Mouse (Mus musculus) hindlimb bud, embryonic 11.5 days (tissue): ENCODE measurements at regions not wholly inside any gene's neighbourhood (a gene's known extent, or its start where the extent isn't known, plus 50 kb on each side); places are given as distances from the start of the nearest gene placed in this dataset.

Experiments used
- DNase-seq: peaks from one replicate; pipeline ENCODE4 v3.0.0-alpha.2; 2012; ENCODE audit warnings: low read depth, low spot score; ENCODE audit errors: extremely low spot score

DNA sequence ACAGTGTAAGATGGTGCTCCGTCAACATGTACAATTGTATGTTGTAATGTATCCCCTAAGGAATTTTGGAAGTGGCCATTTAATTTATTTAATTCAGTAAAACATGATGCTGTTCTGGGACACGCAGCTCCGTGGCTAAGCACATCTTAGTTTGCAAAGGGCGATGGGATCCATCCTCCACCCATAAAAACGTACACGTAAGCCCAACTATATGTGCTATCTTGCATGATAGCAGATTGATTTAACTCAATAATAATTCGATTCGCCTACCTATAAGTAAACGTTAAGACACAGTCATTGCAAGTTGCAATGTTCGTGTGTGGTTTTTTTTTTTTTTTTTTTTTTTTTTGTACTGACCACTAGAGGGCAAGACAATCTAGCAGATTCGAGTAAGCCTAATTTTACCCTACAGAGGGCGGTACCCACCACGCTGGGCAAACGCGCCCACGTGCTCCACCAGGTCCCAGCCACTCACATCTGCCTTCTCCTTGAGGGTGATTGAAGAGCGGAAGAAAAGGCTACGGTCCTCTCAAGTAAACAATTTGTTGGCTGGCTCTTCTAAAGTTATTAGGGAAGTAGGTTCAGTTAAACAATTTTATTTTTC lies 240.8 kb upstream of the Lrig3 start:
- DNase-seq = no peak

DNA sequence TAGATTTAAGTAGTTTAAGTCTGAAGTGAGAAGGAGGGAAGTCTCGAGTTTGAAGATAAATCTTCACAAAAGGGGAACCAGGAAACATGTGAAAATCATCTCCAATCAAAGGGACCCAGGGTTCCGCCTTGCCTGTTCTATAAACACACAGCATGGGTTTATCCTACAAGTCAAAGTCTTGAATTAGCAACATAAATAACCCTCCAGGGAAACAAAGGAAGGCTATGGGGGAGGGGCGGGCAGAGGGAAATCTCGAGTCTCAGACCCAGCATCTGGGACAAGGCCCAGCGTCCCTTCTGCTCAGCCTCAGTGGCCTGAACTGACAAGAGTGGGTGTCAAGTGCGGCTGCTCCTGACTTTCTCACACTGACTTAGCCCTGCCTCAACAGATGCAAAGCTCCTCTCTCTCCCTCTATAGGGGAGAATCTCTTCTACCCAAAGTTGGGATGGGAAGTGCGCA lies 240.3 kb upstream of the Lrig3 start:
- peak; percentile 84 for DNase-seq

DNA sequence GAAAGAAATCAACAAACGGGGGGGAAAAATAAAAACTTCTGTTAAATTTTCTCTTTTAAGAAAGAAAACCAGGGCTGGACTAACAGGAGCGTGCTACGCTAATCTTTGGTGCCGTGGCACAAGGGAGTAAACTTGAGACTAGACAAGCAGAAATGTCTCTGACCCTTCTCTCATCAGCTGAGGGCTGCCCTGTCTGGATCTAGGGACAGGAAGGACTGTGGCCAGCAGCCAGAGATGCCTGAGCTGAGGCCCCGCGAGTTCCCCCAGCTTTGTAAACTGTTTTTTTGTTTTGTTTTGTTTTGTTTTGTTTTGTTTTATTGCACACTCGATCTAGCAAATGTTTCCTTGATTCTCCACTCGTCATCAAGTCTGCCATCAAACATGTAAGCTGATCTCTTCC lies 239.4 kb upstream of the Lrig3 start:
- no peak for DNase-seq

DNA sequence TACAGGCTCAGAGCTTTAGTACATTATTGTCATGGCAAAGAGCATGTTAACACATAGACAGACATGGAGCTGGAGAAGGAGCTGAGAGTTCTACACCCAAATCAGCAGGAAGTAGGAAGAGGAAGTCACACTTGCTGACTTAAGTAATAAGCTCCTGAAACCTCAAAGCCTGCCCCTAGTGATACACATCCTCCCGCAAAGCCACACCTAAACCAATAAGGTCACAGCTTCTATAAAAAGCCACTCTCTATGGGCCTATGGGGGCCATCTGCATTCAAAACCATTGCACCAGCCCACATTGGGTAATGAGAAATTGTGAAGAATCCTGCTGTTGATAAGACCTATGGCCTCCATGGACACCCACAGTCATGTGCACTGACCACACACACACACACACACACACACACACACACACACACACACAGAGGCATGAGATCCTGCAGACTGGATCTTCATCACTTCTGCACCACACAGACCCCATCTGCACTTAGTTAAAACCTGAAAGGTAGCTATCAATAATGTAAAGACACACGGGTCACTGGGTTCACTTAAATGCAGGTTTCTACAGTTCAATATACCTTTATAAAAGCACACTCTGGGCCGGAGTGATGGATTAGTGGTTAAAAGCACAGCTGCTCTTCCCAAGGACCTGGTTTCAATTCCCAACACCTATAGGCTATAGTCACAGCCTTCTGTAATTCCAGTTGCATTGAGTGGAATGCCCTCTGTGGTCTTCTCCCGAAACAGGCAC lies 230.0 kb upstream of the Lrig3 start:
- DNase-seq = no peak

DNA sequence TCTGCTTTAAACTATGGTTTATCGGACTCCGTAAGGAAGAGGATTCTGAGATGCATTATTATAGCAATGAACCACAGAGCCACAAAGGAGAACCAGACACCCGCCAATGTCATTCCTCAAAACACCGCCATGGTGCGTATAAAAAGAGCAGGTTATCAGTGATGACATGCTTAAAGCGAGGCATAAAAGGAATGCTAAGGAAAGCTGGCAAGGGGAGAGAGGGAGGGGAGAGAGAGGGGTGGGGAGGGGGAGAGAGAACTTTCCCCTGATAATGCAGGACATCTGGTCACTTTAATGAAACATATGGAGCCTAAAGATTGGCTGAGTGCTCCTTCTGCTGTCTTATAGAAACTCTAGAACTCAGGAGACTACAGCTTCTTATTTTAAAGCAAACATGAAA lies 222.8 kb upstream of the Lrig3 start:
- DNase-seq = no peak

DNA sequence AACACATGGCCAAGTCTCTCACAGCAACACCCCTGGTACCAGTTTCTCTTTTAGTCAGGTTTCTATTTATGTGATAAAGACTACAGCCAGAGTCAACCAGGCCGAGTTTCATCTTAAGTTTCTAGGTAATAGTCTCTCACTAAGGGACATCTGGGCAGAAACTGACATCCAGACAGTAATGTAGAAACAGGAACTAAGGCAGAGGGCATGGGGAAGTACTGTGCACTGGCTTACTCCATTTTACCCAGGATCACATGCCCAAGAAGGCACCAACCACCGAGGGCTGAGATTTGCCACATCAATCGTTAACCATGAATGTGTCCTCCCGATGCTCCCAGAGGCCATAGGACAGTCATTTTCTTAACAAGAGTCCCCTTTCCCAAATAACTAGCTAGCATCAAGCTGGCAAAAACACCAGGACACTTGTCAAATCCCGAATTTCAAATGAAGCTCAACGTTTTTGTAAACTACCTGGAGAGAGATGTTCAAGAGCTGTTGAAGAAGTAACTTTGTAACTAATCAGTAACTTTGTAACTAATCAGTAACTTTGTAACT lies 216.9 kb upstream of the Lrig3 start:
- DNase-seq = no peak

DNA sequence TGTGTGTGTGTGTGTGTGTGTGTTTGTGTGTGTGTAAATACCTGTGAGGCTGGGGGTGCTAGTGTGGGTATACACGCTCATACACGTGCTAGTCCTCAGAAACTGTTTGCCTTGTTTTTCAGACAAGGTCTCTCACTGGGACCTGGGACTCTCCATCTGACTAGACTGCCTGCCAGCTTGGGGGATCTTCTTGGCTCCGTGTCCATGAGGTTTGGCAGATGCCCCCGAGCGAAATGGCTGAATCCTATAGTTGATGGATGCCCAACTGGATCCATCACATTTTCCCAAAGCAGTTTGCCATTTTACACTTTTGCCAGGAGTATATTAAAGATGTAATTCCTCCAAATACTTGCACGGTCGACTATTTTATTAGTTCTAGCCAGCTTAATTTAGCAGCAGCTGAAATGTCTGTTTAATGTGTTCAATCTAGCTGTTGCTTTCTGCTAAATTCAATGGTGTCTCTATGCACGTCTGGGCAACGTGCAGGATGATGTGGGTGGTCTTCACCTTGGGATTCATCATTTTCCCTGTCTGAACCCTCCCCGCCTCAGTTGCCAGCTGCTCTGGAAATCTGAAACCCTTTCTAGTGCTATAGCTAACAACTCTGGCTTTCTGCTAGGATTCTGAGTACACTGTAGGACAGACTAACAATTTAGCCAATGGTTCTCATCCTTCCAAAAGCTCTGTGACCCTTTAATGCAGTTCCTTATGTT lies 213.3 kb upstream of the Lrig3 start:
- no peak for DNase-seq

DNA sequence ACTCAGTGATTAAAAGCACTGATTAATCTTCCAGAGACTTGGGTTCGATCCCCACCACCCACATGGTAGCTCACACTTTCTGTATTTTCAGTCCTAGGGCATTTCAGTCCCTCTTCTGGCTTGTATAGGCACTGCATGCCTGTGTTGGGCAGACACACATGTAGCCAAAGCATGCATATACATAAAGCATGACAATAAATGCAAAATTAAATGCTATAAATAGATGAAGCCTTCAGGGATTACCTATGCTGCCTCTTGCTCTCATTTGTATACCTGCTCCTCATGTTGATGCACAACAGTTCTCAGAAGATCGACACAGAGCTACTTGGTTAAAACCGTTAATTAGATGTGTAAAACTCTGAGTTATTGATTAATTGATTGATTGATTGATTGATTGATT lies 206.8 kb upstream of the Lrig3 start:
- no peak for DNase-seq

DNA sequence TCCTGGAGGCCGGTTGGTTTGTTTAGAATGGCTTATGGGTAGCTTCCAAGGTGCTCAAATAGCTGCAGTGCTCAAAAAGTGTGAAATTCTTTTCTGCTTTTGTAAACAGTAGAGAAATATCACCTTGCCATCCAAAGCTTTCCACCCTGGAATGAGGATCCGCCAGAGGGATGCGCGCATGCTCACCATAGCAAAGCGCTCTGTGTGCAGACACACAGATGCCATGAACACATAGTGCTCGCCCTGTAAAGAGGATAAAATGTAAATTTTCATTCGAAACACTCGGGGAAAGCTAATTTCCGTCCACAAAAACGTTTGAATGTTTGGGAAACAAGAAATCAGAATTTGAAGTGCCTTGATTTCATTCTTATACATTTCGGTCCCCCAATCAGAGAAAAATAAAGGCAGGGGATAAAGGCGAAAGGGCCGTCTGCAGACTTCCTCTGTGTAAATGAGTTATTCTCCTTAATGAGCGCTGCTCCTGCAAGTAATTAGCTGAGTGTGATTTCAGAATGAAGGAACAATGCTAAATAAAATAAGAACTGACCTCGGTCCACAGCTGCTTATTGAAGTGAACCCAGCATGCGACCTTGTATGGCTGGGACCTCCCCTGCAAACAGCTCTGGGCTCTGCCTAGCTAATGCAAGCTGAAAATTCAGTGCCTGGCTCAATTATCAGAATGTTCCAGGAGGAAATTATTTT lies 203.4 kb upstream of the Lrig3 start:
- DNase-seq = no peak

DNA sequence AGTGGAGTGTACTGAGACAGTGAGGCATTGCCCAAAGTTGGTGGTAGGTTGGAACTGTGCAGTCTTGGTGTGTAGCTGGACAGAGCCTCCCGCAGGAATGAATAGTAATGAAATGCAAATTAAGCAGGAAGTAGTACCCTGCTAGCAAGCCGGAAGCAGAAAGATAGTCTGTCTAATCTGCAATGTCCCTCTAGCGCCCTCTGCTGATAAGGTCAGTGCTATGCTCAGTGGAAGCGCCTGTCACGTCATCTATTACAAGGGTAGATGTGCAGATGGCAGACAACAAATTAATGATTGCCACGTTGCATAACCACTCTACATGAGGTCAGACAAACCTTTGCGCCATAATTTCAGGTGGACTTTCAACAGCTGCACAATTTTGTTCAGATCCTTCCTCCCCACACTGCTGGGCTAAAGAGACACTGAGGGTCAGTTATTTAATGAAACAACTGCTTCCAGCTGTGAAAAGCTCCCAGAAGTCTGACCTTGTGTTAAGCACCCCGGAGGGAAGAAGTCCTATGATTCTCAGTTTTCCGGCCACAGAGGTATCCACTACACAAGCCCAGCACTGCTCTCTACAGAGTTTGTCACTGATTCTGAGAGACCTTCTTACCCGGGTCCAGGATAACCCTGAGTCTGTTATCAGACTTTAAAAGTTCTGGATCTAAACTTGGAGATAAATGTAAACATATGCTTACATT lies 201.4 kb upstream of the Lrig3 start:
- DNase-seq = no peak

DNA sequence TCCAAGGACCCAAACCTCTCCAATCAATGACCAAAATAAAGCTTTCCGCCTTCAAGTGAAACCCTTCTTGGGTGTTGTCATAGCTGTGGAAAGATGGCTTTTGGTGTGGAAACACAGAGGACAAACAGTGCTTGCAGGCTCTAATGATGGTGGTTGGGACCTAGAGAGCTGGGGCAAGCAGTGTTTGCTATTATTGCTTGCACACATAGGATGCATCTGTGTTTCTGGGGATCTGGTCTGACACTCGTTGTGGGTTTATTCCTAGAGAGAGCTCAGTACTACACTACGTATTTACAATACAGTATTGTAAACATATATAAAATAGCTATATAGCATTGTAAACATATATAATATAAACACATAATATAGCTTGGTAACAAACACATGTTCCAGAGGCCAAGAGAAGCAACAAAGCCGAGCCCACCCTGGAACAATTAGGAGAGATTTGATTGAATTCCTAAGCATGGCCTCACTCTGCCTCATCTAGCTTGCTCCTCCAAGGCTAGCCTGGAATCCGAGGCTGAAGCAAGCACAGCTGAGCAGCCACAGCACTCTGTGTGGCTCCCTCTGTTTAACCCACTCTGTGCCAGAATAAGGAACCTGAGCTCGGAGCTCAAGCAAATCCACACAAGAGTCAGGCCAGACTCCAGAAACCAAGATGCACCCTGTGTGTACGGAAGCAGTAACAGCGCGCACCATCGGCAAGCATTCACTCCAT lies 200.7 kb upstream of the Lrig3 start:
- DNase-seq = no peak

DNA sequence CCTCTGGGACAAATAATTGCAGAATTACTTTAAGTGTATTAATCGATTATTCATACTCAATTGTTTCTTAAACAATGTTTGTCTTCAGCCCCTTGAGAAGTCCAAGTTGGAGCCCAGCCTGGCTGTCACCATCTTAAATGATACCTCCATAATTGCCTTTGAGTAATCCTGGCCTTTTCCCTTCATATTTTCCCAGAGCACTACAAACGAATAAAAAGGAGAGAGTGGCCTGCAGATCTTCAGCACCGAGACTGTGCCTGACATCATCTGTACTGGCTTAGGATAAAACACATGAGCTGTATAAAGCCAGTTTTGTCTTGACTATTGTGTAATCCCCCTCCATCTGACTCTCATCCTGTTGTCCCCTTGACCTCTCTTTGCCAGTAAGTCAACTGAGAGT lies 197.7 kb upstream of the Lrig3 start:
- DNase-seq = no peak

DNA sequence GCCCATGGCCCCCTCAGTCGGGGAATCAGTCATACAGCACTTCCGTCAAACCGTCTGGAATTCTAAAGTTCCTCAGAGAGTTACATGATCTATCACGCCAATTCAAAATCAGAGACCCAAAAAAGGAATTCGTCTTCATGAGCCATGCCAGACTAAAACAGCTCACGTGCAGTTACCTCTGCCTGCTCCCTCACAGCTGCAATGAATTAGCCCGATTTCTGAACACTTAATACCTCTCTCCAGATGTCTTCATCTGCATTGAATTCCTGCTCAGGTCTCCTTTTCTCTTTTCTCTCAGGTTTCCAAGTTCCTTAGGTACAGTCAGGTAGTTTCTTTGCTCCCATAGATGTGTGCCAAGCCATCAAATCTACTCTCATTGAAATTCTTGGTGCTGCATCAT lies 192.4 kb upstream of the Lrig3 start:
- DNase-seq = no peak

DNA sequence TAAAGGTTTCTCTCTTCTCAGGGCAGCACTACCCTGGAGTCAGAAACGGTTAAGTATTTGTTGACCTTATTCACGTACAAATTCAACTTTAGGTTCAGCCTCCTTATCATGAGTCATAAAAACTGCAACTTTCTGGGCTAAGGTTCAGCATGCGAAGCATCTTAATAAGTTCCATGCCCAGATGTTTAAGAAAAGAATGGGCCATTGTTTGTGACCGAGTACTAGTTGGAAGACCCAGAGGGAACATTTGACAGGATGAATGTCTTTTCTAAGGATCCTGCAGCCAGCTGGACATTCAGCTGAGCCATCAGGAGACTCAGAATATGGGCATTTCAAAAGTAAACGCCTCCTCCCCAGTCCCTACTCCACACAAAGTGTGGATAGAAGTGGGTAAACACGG lies 183.5 kb upstream of the Lrig3 start:
- no peak for DNase-seq

DNA sequence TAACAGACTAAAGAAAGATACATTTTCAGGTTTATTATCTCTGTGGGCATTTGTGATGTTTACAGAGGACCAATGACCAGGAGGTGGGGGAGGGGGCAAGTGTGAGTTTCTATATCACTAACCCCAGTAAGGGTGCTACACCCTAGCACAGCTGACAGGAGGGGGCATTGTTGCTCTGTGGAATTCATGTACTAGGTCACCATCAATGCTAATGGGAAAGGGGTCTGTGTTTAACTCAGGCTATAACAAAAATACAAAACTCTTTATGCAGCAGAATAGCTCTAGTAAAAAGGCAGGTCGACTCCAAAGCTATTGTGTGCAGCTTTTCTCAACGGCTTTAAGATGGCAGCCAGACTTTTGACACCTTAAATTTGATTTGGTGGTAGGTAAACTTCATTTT lies 181.1 kb upstream of the Lrig3 start:
- DNase-seq = no peak

DNA sequence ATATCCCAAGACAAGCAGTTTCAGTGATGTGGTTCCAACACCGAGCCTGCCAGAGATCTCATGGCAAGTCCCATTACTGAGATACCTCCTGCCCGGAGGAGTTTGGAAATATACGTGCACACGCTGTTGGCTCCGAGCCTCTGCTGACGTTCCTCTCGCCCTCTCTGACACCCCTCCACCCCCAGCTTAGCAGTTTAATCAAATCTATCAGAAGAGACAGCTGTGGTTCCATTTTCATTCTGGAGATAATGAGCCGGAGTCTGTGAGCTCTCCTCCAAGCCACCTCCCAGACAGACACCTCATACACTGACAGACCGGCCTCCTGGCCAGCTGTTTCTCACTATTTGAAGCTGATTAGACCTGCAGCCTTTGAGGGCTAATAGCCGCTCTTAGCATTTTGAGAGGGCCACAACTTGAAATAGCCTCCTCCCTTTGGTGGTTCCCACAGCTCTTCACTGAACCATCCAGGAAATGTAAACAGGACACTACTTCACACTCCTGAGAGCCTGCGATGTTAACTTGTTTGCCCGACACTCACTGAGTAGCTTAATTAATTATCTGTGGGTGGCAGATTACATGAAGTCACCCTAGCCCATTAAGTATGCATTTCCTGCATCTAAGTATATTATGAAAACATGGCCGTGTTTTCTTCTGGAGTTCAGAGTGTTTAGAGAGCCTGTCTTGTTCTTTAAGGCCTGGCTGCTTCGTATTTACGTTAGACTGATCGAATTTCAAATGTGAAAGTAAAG lies 180.3 kb upstream of the Lrig3 start:
- no peak for DNase-seq

DNA sequence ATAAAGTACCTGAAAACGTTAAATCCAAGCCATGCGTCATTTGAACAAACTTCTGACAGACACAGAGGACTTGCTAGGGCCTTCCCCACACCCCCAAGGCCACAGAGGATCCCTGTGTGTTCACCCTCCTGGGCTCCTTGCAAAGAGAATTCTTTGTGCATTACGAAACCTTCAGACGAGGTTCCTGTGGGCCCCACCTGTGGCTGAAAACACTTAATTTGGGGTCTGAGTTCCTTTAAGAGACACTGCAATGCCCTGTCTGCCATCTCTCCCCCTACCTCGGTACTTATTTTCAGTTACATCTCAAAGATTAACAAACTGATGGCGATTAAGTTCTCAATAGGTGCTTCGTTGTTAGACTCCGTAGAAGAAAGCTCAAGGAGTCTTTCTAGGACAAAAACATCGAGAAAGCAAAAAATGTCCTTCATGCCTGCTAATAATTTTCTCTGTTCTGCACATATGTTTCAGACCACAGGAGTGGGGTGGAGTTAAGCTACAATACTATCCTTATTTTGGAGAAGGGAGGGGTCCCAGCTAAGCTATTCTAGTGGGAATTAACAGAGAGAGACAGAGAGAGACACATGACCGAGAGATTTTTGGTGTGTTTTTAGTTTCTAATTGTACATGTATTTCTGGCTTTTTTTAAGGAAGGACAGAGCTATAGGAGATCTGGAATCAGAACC lies 179.6 kb upstream of the Lrig3 start:
- no peak for DNase-seq

DNA sequence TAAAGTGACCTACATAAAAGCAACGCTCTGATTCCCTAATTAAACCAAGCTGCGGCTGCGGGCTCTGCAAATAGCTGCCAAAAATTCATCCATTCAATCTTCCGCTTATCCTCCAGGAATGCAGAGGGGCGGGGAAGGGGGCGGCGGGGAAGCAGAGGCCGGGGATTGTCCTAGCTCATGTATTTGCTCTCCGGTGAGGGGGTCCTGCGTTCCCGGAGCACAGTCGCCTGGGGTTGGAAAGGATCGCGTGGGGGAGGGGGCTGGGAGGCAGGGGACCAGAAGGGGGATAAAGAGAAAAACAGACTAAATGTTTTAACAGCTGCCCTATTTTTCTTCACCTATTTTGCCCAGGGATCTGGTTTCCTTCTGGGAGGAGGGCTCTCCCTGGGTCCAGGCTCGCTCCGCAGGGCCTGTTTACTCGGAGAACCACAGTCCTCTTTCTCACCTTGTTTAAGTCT lies 179.1 kb upstream of the Lrig3 start:
- DNase-seq = no peak
